Mouse (Mus musculus) ZHBTc4 (cell line): ENCODE measurements around the gene Ghr.

Source experiments
- DNase-seq: peaks from one replicate; pipeline ENCODE4 v3.0.0-alpha.2; 2011; ENCODE audit warnings: low read depth, low spot score

The Ghr gene

GRCm38 (mm10) chr15:3383788-3384187, 199.5 kb downstream of the Ghr start:
- no peak for DNase-seq

DNA sequence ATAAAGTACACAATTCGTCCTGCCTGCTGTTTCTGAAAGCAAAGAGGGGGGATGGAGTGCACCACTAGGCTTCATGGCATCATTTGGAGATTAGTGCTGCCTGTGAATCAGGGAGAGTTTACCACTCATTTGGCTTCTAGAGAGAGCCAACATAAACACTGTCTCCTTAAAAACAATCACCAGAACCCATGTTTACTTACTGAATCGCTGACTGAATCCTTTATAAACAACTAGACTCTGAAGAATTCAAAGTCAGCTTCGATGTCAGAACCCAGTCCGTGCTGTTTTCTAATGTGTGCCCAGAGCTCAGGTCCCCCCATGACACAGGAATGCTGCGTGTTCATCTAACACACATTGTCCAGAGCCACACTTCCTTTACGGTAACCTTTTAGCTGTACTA, 201.9 kb downstream of the Ghr start:
- no peak for DNase-seq

DNA sequence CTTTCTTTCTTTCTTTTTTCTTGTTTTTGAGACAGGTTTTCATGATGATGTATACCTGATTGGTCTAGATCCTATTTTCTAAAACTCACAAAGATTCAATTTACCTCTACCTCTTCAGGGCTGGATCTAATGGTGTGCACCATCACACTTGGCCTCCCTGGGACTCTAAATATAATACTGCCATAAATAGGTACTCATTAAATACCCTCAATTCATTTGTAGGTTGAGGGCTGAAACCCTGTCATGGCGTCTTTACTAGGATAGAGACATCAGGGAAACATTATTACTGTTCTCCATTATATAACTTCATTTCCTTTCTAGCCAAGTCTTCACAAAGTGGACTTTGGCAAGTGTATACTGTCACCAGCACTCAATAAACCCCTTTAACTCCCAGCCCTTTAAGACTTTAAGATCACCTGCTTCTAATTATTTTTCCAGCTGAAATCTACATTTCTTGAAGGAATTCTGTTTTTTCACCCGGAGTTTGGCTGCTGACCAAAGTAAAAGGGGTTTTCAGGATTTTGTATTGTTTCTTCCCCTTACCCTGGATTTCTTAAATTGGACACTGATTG, 214.9 kb downstream of the Ghr start:
- no peak for DNase-seq

- peak; percentile 2 for DNase-seq
Observed at GRCm38 (mm10) chr15:3356073-3356766, 227.1 kb downstream of the Ghr start.

DNA sequence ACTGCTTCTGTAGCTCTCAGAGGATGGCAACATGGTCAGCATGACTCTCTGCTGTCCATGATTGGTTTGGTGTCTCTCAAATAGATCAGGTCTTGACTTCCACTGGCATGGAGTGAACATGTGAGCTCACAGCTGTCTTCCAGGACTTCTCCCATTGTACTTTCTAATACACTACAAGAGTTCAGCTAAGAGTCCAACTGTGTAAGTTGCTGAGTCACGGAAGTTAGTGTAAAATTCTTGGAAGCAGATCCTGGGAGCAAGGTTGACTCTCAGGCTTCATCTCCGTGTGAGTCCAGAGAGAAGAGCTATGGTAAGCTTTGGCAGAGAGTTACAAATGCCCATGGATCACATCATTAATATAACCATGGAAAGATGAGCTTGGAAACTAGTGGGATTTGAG, 229.6 kb downstream of the Ghr start:
- DNase-seq = no peak

DNA sequence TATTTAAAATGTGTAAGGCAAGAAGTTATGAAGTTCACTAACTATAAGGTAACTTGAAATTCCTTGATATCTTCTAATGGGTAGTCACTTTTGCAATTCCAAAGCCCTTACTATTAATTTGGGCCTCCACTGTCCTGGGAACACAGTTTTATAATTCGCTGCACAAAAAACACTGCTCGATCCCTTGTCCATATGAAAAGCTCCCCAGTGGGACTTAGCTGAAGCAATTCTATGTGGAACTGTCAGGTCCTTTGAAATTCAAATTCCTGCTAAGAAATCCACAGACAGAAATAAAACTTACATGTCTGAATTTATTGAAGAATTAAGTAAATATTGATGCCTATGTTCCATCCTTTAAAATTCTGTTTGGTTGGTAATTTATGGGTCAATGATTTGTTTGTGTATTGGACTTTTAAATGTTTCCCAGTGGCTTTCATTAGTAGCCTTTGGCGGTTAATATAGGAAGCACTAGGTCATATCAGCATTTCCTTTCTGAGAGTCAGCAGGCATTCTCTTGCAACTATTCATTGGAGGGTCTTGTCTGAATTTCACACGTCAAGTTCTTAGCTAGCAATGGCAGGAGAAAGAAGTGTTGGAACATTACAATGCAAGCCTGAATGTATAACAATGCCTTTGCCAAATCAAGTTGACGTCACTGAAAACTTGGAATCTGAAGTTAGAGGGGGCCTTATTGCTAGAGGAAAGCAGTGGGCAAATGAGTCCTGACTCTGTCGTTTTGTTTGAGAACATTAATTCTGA, 233.8 kb downstream of the Ghr start:
- no peak for DNase-seq

DNA sequence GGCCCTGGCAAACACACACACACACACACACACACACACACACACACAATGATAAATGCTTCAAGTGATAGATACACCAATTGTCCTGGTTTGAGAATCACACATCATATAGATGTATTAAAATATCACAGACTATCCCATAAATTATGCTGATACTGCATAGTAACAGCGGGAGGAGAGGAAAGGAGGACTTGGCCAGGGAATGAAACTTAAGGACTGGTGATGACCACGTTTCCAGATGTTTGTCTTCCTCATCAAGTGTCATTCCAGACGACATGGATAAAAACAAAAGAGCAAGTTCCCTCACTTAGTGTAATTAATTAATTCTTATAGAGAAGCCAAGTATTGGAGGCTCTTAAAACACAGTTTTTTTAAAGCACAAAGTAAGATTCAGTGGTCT, 236.6 kb downstream of the Ghr start:
- no peak for DNase-seq

DNA sequence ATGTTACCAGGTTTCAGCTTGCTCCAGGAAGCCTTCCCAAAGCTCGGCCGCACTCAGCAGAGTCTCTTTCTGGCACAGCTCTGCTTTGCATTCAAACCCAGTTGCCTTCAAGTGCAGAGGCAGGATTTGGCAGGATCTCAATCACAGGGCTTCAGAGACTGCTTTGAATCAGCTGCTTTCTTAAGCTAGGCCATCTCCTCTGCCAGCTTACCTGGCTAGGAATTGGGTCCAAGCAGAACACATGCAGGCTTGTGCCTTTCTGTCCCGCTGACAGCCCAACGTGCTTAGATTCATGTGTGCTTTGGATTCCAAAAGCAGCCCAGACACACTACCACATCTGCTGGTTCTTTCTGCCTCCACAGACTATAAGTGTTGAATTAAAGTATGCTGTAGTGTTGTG, 238.7 kb downstream of the Ghr start:
- no peak for DNase-seq

- no peak for DNase-seq
Observed at GRCm38 (mm10) chr15:3341806-3342582, 241.3 kb downstream of the Ghr start.

DNA sequence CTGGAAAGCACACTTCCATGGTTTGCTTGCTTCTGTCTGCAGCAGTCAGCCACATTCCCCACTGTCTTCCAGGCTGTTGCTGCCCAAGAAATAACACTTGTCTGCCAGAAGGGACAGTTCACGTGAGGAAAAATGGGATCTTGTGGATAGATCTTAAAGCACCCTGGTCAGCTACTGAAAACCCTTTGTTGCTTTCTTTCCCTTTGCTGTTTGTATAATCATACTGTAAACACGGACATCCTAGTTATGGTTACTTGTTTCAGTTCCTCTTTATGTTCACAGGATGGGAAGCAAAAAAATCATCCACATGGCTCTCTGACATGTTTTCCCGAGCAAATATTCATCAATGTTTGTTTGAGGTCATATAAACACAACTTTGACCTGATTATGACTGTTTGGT, 243.4 kb downstream of the Ghr start:
- no peak for DNase-seq

GRCm38 (mm10) chr15:3332517-3332916, 250.8 kb downstream of the Ghr start:
- DNase-seq = no peak

DNA sequence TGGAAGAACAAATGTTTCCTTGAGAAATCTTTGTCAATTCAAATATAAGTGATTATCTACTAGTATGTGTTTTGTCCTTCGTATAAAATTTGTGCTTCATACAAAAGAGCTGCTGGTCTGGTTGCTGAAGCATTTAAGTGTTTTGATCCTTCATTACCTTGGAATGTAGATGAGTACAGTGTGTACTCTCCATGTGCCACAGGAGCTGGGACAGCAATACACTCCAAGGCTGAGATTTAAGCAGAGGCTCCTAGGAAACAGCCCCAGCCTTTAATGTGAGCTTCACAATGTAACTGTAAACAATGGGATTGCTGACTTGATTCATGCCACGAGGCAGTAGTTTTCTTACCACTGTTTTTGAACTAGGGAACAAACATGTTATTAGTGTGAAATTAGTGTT, 251.5 kb downstream of the Ghr start:
- no peak for DNase-seq

DNA sequence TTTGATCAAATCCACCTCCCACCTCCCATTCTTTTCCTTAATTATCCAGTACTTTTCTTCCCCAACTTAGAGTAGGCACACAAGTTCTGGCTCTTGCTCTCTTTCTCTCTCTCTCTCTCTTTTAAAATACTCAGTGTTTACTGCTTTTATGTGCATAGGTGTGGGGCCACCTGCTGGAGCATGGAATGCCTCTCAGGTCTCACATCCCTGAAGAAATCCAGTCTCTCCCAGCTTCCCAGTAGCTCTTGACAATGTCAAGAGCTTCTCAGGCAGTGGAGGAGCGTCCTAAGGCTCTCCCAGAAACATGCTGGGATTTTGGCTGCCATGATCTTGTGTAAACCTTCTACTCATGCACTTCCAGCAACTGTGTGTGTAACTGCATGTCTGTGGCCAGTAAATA, 253.0 kb downstream of the Ghr start:
- DNase-seq = peak; percentile 6

DNA sequence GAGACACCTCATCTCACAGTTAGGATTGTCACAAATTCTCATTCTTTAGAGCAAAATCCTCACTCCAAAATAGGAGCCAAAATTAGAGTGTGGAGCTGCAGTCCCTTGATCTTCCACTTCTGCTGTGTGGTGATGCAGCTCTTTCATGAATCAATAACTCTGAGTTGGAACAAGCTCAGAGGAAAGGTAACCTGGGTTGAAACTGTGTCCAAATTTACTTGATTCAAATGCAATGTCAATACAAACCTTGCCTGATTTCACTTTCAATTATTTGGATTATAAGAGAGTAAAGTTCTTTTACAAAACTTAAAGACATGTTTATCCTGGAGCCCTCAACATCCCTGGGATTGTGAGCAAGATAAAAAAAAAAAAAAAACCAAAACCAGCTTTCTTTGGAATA, 260.3 kb downstream of the Ghr start:
- DNase-seq = no peak

GRCm38 (mm10) chr15:3319929-3320328, 263.4 kb downstream of the Ghr start:
- peak; percentile 76 for DNase-seq

GRCm38 (mm10) chr15:3316617-3317016, 266.7 kb downstream of the Ghr start:
- no peak for DNase-seq

- no peak for DNase-seq
Observed at GRCm38 (mm10) chr15:3312937-3313336, 270.4 kb downstream of the Ghr start.

- no peak for DNase-seq
Observed at GRCm38 (mm10) chr15:3309856-3310255, 273.4 kb downstream of the Ghr start.

- DNase-seq = no peak
Observed at GRCm38 (mm10) chr15:3303426-3303825, 279.9 kb downstream of the Ghr start, which contains the start of gene Ccdc152. TSS of gene Ccdc152 (minus strand) at chr15:3303526.

GRCm38 (mm10) chr15:3300361-3301100, 282.8 kb downstream of the Ghr start:
- DNase-seq = no peak

GRCm38 (mm10) chr15:3297615-3298014, 285.7 kb downstream of the Ghr start:
- no peak for DNase-seq
